Mouse (Mus musculus) right cerebral cortex, postnatal 25 days (tissue): ENCODE results near the gene Onecut3.

Experiments used
- DNase-seq: peaks from one replicate; pipeline ENCODE4 v3.0.0; 2022

Onecut3 gene

GRCm38 (mm10) chr10:80494732-80495131 is at the start of gene Onecut3:
Gene Onecut3 (plus strand): TSS chr10:80494835.
- DNase-seq, result no peak

GRCm38 (mm10) chr10:80445052-80445451 is 49.6 kb upstream of the Onecut3 start:
- no peak for DNase-seq

- peak; percentile 64 for DNase-seq
These were observed 48.6 kb upstream of the Onecut3 start for GRCm38 (mm10) chr10:80445898-80446601.

GRCm38 (mm10) chr10:80450599-80450998 is 44.0 kb upstream of the Onecut3 start:
- DNase-seq, result no peak

GRCm38 (mm10) chr10:80453601-80454000 is 41.0 kb upstream of the Onecut3 start:
- DNase-seq, result no peak

- no peak for DNase-seq
These were observed 39.9 kb upstream of the Onecut3 start for GRCm38 (mm10) chr10:80454781-80455180.

- DNase-seq, result no peak
These were observed 38.9 kb upstream of the Onecut3 start for GRCm38 (mm10) chr10:80455697-80456096.

- DNase-seq, result no peak
These were observed 35.4 kb upstream of the Onecut3 start for GRCm38 (mm10) chr10:80459236-80459635.

- no peak for DNase-seq
These were observed 35.0 kb upstream of the Onecut3 start for GRCm38 (mm10) chr10:80459671-80460070.

- DNase-seq, result no peak
These were observed 34.3 kb upstream of the Onecut3 start for GRCm38 (mm10) chr10:80460324-80460723.

- DNase-seq, result no peak
These were observed 33.3 kb upstream of the Onecut3 start for GRCm38 (mm10) chr10:80461346-80461745.

GRCm38 (mm10) chr10:80464381-80465035 is 30.1 kb upstream of the Onecut3 start:
- DNase-seq, result no peak

GRCm38 (mm10) chr10:80465066-80465465 is 29.6 kb upstream of the Onecut3 start:
- no peak for DNase-seq

GRCm38 (mm10) chr10:80475290-80475959 is 19.2 kb upstream of the Onecut3 start:
- DNase-seq, result peak; percentile 89

- no peak for DNase-seq
These were observed 16.1 kb upstream of the Onecut3 start for GRCm38 (mm10) chr10:80478531-80478930.

GRCm38 (mm10) chr10:80481002-80481401 is 13.6 kb upstream of the Onecut3 start:
- no peak for DNase-seq

- no peak for DNase-seq
These were observed 7.7 kb upstream of the Onecut3 start for GRCm38 (mm10) chr10:80486862-80487379.

GRCm38 (mm10) chr10:80490051-80490450 is 4.6 kb upstream of the Onecut3 start:
- no peak for DNase-seq

- no peak for DNase-seq
These were observed 1.3 kb downstream of the Onecut3 start for GRCm38 (mm10) chr10:80495901-80496300.

- DNase-seq, result no peak
These were observed 1.8 kb downstream of the Onecut3 start for GRCm38 (mm10) chr10:80496421-80496820.

GRCm38 (mm10) chr10:80502291-80502690 is 7.7 kb downstream of the Onecut3 start:
- no peak for DNase-seq

- DNase-seq, result no peak
These were observed 8.2 kb downstream of the Onecut3 start for GRCm38 (mm10) chr10:80502819-80503314.

- no peak for DNase-seq
These were observed 9.1 kb downstream of the Onecut3 start for GRCm38 (mm10) chr10:80503599-80504220.
